Mouse (Mus musculus): ENCODE results near the gene Sipa1l3.

The Sipa1l3 gene
- long read RNA-seq, experiment 1, partial matches to known transcripts: 0 of 2 reads
- long read RNA-seq, experiment 1, other reads (novel, unspliced or antisense): 2 of 2 reads
- long read RNA-seq, experiment 2, partial matches to known transcripts: 0 of 3 reads
- long read RNA-seq, experiment 2, other reads (novel, unspliced or antisense): 3 of 3 reads

GRCm38 (mm10) chr7:29518421-29519210 is at the start of gene Sipa1l3:
Gene Sipa1l3, minus strand, starts transcription at chr7:29518641.
- intact Hi-C loops (cut with DNase I): no loop called here

DNA sequence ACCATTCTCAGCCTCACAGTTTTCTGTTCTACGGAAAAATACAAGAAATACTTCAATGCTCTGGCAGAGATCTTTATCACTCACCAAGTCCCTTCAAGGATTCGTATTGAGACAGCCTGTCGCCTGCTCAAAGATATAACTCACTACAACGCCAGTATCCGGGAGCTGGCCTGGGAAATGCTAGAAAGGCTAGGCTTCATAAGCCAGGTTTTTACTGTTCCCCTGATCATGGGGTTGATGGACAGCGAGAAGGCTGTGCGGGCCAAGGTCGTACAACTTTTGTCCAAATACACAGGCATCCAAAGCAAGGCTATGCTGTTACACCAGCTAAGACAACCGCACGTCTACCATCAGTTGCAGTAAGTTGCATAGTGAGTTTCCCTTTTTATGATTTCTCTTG is 44.6 kb upstream of the Sipa1l3 start:
- intact Hi-C loops (cut with DNase I): no loop called here

DNA sequence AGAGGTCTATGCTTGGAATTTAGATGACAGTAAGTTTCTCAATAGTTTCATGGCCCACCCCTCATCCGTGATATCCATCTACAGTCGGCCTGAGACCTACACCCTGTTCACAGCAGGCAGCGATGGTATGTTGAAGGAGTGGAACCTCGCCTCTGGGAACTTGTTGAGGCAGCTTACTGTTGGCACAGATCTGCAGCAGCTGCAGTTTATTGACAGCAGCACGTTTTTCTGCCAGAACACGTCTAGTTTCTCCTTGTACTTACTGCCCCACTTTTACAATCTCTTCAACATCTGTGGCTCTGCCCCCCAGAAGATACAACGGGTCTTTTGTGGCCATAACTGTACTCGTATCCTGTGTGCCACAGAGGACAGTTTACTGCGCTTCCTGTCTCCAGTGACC is 42.6 kb upstream of the Sipa1l3 start:
- intact Hi-C loops (cut with DNase I): no loop called here

- intact Hi-C loops (cut with DNase I): no loop called here
Measured at GRCm38 (mm10) chr7:29559290-29559689, 40.8 kb upstream of the Sipa1l3 start.

DNA sequence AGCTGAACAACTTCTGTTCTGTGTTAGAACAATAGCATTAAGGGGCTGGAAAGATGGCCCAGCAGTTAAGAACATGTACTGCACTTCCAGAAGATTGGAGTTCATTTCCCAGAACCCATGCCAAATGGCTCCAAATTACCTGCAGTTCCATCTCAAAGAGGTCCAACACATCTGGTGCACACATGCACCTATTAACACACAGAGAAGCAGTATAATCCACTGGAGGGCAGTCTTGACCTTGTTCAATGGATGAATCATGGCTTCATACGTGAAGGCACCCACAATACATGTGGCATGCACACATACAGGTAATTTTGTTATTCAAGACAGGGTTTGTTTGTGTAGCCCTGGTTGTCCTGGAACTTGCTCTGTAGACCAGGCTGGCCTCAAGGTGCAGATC is 40.3 kb upstream of the Sipa1l3 start:
- intact Hi-C loops (cut with DNase I): no loop called here

DNA sequence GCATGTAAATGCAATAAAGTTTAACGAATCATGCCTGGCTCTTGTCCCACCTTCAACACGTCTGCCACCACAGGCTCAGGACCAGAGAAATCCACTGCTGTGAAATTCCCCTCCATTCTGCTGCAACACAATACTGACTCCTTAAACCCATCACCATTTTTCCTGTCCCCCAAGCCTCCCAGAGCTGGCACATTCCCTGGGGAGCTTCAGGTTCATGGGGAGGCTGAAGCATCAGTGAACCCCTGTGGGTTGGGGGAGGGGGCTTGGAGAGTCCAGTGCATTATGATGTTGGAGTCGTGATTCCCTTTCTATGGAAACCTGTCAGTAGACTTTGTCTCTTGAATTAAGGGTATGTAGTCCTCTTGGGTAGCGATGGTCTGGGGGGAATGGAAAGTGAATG is 37.8 kb upstream of the Sipa1l3 start:
- intact Hi-C loops (cut with DNase I): no loop called here

DNA sequence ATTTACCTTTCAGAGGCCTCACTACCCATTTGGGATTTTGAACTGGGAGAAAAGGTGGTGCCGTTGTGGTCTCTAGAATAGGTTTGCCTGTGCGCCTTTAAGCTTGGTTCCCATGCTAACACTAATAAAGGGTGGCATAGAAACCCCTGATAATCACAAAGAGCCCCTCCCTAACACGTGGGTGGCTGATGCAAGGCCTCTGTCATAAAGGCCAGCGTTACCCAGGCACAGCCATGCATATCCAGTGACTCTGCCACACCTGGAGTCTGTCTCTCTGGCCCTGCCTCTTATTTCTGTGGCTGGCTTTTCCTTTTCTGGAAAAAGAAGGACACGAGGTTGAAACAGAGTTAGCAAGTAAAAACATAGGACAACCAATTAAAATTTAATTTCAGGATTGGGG is 37.1 kb upstream of the Sipa1l3 start:
- intact Hi-C loops (cut with DNase I): no loop called here

DNA sequence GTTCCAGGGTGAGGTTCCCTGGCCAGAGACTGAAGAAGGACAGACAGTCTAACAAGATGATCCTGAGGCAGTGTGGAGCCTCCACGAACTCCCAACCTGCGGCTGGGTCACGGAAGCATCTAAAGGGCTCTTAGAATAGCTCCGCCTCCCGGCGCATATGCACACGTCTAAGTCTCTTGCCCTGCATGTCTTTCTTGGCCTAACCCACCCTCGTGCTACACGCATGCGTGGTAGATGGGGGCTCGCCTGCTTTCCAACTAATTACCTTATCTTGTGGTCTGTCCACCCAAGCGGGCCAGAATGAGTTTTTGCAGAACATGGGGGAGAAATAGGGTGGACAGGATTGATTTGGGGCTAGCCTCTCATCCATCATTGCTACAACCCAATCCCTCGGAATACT is 36.6 kb upstream of the Sipa1l3 start:
- intact Hi-C loops (cut with DNase I): no loop called here

- intact Hi-C loops (cut with DNase I): no loop called here
Measured at GRCm38 (mm10) chr7:29550691-29551090, 32.2 kb upstream of the Sipa1l3 start.

- intact Hi-C loops (cut with DNase I): no loop called here
Measured at GRCm38 (mm10) chr7:29541608-29542007, 23.2 kb upstream of the Sipa1l3 start.

DNA sequence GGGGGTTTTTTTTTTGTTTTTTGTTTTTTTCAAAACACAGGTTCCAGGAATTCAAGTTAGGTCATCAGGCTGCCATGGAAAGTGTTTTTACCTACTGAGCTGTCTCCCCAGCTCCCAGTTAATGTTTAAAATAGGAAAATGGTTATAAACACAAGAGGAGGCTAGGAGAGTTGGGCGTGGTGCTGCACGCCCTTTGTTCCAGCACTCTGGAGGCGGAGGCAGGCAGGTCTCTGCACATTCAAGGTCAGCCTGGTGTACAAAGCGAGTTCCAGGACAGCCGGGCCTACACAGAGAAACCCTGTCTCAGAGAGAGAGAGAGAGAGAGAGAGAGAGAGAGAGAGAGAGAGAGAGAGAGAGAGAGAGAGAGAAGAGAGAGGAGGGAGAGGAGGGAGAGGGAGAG is 22.7 kb upstream of the Sipa1l3 start:
- intact Hi-C loops (cut with DNase I): no loop called here

GRCm38 (mm10) chr7:29540631-29541030 is 22.2 kb upstream of the Sipa1l3 start:
- intact Hi-C loops (cut with DNase I): no loop called here

GRCm38 (mm10) chr7:29523700-29524099 is 5.3 kb upstream of the Sipa1l3 start:
- intact Hi-C loops (cut with DNase I): loop anchor here (5.0 kb wide), 2 partner anchors 86 to 221 kb away; partner anchors contain the start of gene Dpf1

DNA sequence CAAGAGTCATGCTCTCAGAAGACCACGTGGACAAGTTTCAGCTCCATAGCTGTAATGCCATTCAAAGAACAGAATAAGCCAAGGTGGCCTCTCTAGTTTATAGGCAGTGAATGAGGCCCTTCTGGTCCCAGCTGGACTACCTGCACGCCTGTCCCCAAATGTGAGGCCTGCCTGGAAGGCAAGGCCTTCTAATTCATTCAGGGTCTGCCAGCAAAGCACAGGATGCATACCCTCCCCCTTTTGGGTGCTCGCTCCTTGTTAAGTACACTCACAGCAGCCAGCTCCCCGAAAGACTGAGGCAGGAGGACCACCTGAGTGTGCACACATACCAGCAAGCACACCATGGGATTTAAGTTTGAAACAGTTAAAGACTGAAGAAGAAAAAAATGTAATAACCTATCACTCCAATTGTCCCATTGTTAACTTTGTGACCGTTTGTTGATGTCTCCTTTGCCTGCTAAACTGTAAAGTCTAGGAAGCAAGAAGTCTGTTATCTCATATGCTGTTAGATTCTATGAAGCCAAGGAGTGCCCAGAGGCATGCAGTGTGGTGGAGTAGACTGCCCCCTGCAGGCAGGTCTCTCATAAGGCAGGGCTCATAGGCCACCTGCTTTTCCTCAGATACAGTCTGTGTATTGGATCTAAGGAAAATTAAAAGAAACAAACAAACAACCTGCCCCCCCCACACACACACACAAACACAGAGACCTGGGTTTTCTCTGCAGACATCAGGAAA is 3.6 kb upstream of the Sipa1l3 start:
- intact Hi-C loops (cut with DNase I): loop anchor here (1.0 to 5.0 kb wide), 3 partner anchors 85 to 220 kb away; partner anchors contain the start of gene Dpf1

- intact Hi-C loops (cut with DNase I): loop anchor here (5.0 kb wide), 2 partner anchors 84 to 219 kb away; partner anchors contain the start of gene Dpf1
Measured at GRCm38 (mm10) chr7:29521365-29521764, 2.9 kb upstream of the Sipa1l3 start.

DNA sequence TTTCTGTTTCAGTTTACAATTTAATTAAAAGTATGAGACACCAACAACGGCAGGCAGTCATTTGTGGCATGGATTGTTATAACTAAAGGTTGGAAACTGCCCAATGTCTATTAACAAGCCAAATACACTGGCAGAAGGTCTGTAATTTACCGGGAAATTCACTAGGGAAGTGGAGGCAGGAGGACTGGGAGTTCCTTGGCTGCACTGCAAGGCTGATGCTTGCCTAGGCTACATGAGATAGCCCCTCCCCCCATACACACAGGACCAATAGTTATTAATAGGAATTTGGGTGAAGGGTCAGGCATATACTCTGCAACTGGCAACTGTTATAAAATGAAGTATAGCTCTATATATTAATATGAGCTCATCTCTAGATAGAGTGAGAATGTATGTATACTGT is 2.4 kb upstream of the Sipa1l3 start:
- intact Hi-C loops (cut with DNase I): loop anchor here (5.0 kb wide), 2 partner anchors 83 to 218 kb away; partner anchors contain the start of gene Dpf1

DNA sequence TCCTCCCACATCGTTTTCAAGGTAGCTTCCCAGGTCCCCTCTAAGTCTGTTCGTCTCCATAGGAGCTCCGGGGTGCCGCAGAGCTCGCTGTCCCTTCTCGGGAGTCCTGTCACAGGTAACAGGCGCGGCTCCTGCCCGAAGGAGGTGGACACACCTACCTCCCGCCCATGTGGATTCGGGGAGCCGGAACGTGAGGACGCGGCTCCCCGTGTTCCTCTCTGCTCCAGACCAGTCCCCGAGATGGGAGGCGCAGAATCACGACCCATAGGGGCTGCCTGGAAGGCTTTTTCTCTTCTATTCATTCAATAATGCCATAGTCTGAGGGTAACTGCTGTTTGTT is 740 bp upstream of the Sipa1l3 start:
- intact Hi-C loops (cut with DNase I): no loop called here

GRCm38 (mm10) chr7:29518054-29518420 is 404 bp downstream of the Sipa1l3 start:
- intact Hi-C loops (cut with DNase I): no loop called here

DNA sequence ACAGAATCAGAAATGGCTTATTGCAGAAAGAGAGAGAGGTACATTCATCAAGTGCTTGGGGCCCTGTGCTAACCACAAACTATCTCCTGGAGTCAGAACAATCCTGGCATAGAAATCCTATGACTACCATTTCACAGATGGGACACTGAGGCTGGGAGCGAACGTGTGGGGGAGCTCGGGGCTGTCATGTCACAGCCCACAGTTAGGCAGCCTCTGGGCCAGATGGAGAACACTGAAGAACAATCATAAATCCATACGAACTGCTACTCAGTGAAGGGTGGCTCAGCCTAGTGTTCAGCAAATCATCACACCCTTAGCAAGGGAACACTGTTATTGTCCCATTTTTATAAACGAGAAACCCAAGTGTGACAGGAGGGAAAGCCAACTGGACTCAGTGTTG is 1.3 kb downstream of the Sipa1l3 start:
- intact Hi-C loops (cut with DNase I): no loop called here

GRCm38 (mm10) chr7:29515652-29516051 is 2.8 kb downstream of the Sipa1l3 start:
- intact Hi-C loops (cut with DNase I): no loop called here

DNA sequence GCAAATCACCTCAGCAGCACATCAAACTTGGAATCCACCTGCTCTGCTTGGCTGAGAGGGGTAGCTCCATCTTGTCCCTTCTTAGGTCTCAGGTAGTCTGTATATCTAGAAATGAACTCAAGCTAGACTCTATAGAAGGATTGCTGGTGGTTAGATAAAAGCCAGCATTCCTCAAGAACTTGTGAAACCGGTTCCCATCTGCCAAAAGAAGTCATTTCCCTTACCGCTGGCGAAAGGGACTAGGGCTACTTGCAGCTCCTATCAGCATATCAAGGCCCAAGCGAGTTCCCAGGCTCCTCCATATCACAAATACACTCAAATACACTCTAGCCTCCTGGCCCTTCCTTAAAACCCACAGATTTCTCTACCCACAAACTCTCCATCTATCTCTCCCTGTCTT is 5.7 kb downstream of the Sipa1l3 start:
- intact Hi-C loops (cut with DNase I): no loop called here

DNA sequence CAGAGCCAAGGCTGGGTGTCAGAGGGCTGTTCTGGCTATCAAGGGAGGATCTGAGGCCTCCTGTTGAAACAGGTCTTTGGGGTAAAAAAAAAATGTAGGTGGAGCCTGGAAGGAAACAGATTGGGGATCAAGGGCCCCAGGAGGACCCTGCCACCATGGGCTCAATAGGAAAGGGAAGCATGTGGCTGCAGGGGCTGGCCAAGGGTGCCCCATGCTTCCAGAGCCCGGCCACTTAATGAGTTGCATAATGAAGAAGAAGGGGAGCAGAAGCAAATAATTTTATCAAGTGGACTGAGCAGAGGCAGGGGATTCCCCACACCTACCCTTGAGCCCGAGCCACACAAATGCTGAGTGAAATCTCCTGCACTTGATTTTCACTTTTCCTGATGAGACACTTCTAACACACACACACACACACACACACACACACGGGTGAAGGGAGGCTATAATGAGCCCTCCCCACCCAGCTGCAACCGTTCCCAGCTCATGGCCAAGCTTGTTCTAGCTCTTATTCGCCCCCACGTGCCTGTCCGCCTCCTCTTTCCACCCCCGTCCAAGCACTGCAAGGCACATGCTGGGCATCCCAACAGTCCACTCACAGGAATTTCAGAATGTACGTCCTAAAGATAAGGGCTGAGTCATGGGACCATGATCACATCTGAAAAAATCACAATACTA is 6.7 kb downstream of the Sipa1l3 start:
- intact Hi-C loops (cut with DNase I): no loop called here

Data from adrenal gland (tissue).